Mouse (Mus musculus) kidney, adult 2 months (tissue): ENCODE data around the gene Slc35g3. TPM values are rescaled to one million over a fixed set of nuclear protein-coding genes. Genes with fewer than 3 reads are reported as not detected.
A peak's percentile ranks its signal among the peaks of the same experiment; 100 is the strongest.
"Not testable (repeated sequence)": the region's sequence is repeated elsewhere in the genome, so short reads cannot be mapped to it uniquely, and the experiment has no call there.

ENCODE experiments used
- DNase-seq: peaks from one replicate; pipeline ENCODE4 v3.0.0; 2021
- H3K27ac ChIP-seq: fragments of 200-500 bp; 2 replicates; pipeline ENCODE4 v1.5.1; 2012; ENCODE audit warnings: low read depth, low read length, control low read depth, inconsistent platforms; ENCODE audit not compliant: insufficient read depth
- H3K27me3 ChIP-seq: fragments of 200-500 bp; replicated peaks from 2 replicates; pipeline ENCODE4 v1.6.1; 2012; ENCODE audit warnings: mild to moderate bottlenecking, moderate library complexity, low read length, inconsistent platforms; ENCODE audit not compliant: control insufficient read depth, insufficient read depth
- H3K36me3 ChIP-seq: fragments of 200-500 bp; 2 replicates; pipeline ENCODE4 v1.6.1; 2012; ENCODE audit warnings: mild to moderate bottlenecking, moderate library complexity, low read length, inconsistent platforms; ENCODE audit not compliant: control insufficient read depth, insufficient read depth
- H3K4me1 ChIP-seq: fragments of 200-500 bp; 2 replicates; pipeline ENCODE4 v1.6.1; 2011; ENCODE audit warnings: low read length; ENCODE audit not compliant: control insufficient read depth, insufficient read depth
- H3K4me3 ChIP-seq: fragments of 200-500 bp; 2 replicates; pipeline ENCODE4 v1.5.1; 2011; ENCODE audit warnings: mild to moderate bottlenecking, low read depth, low read length, control low read depth; ENCODE audit not compliant: insufficient read depth
- CTCF ChIP-seq: fragments of 200-500 bp; conservative IDR thresholded peaks from 2 replicates; pipeline ENCODE4 v1.5.1; 2011; ENCODE audit warnings: low read depth, mild to moderate bottlenecking, control low read depth, low read length, moderate library complexity, mixed read lengths; ENCODE audit not compliant: insufficient read depth, insufficient read length
- POLR2A ChIP-seq: fragments of 200-500 bp; IDR thresholded peaks from one replicate; pipeline ENCODE4 v1.6.1; 2011; ENCODE audit warnings: low read depth, low read length, control low read depth
- WGBS: fragments of 180-500 bp; shearing (Covaris S2); methylation state at CpG from one replicate; pipeline ENCODE4 v1.1.7; 2018; 5-methylcytosine and 5-hydroxymethylcytosine counted together
- polyA plus RNA-seq: library from polyadenylated mRNA; depleted of rRNA; stranded (reverse); fragments of >200 nt; gene quantifications from 2 replicates; pipeline ENCODE4 v1.2.3, GENCODE M21; 2012

The Slc35g3 gene
- polyA plus RNA-seq, 1 experiment: 0.05 TPM

- no peak overlapping the region for H3K4me3 ChIP-seq
- DNase-seq: peak; percentile 65
- H3K4me1 ChIP-seq: peaks cover 9% of the 10 kb centered on the region; the same call in 1 of the 2 replicates
- no peak for TF ChIP-seq CTCF
- no peak for TF ChIP-seq POLR2A
- H3K36me3 ChIP-seq: no peaks in the 10 kb centered on the region
- H3K27me3 ChIP-seq: no peaks in the 10 kb centered on the region
- no peak overlapping the region for H3K27ac ChIP-seq
- WGBS: 23% methylated on average over 3 of the region's 3 CpGs
Measured at GRCm38 (mm10) chr11:69754701-69755100, 7.1 kb downstream of the Slc35g3 start.

- no peaks in the 10 kb centered on the region for H3K27me3 ChIP-seq
- no peak overlapping the region for H3K4me3 ChIP-seq
- H3K4me1 ChIP-seq: peaks cover 5% of the 10 kb centered on the region; the same call in 1 of the 2 replicates
- WGBS: 77% methylated on average over 5 of the region's 5 CpGs
- DNase-seq: no peak
- TF ChIP-seq CTCF: no peak
- no peaks in the 10 kb centered on the region for H3K36me3 ChIP-seq
- H3K27ac ChIP-seq: no peak overlapping the region
Measured at GRCm38 (mm10) chr11:69754233-69754632, 7.5 kb downstream of the Slc35g3 start.

GRCm38 (mm10) chr11:69752686-69753085 is 9.1 kb downstream of the Slc35g3 start:
- no peak for TF ChIP-seq CTCF
- no peak for TF ChIP-seq POLR2A
- Histone ChIP-seq H3K27ac (no peak overlapping the region), H3K27me3 (no peaks in the 10 kb centered on the region), H3K4me1 (peaks cover 5% of the 10 kb centered on the region; the same call in 1 of the 2 replicates), H3K36me3 (peaks cover 1% of the 10 kb centered on the region; the same call in 1 of the 2 replicates), H3K4me3 (no peak overlapping the region)
- no peak for DNase-seq

GRCm38 (mm10) chr11:69751635-69752034 is 10.1 kb downstream of the Slc35g3 start:
- WGBS: 64% methylated on average over 3 of the region's 3 CpGs
- peaks cover 5% of the 10 kb centered on the region; the same call in 1 of the 2 replicates for H3K4me1 ChIP-seq
- H3K27me3 ChIP-seq: no peaks in the 10 kb centered on the region
- no peak overlapping the region for H3K27ac ChIP-seq
- TF ChIP-seq POLR2A (no peak), CTCF (no peak)
- DNase-seq: no peak
- H3K36me3 ChIP-seq: peaks cover 3% of the 10 kb centered on the region; the same call in 1 of the 2 replicates
- H3K4me3 ChIP-seq: no peak overlapping the region

- DNase-seq, H3K36me3 ChIP-seq, H3K27ac ChIP-seq, H3K4me3 ChIP-seq, H3K27me3 ChIP-seq, H3K4me1 ChIP-seq: not testable (repeated sequence)
- TF ChIP-seq CTCF: 0 out of 2 replicates have a peak, but pooled peaks have one; percentile 6
- WGBS: 66% methylated on average over 3 of the region's 3 CpGs
Measured at GRCm38 (mm10) chr11:69731408-69731807, 30.4 kb downstream of the Slc35g3 start.

- Histone ChIP-seq H3K4me1 (no peaks in the 10 kb centered on the region), H3K4me3 (no peak overlapping the region), H3K36me3 (no peaks in the 10 kb centered on the region), H3K27ac (no peak overlapping the region), H3K27me3 (no peaks in the 10 kb centered on the region)
- 36% methylated on average over 3 of the region's 3 CpGs for WGBS
- peak; percentile 70 for DNase-seq
- peak; percentile 73 for TF ChIP-seq CTCF
- TF ChIP-seq POLR2A: no peak
Measured at GRCm38 (mm10) chr11:69729063-69729462, 32.7 kb downstream of the Slc35g3 start.

- Histone ChIP-seq H3K4me3 (no peak overlapping the region), H3K4me1 (no peaks in the 10 kb centered on the region), H3K36me3 (no peaks in the 10 kb centered on the region), H3K27me3 (no peaks in the 10 kb centered on the region), H3K27ac (no peak overlapping the region)
- 36% methylated on average over 5 of the region's 5 CpGs for WGBS
- no peak for DNase-seq
- TF ChIP-seq CTCF (no peak), POLR2A (no peak)
Measured at GRCm38 (mm10) chr11:69725951-69726350, 35.8 kb downstream of the Slc35g3 start.
